Mouse (Mus musculus): Measurements from ENCODE around the gene Nlk.

- TF ChIP-seq EP300 (IDR thresholded peaks at IDR 0.05), result no peak
- no peak for TF ChIP-seq CTCF (IDR thresholded peaks at IDR 0.05)
Measured at GRCm38 (mm10) chr11:78524838-78525237, 172.3 kb downstream of the Nlk start.
